Mouse (Mus musculus) mesoderm, embryonic 11.5 days (tissue): ENCODE measurements around the gene Ccdc12.

Experiments
- DNase-seq: peaks from one replicate; pipeline ENCODE4 v3.0.0-alpha.2; 2012; ENCODE audit warnings: low read depth, low spot score

The Ccdc12 gene

GRCm38 (mm10) chr9:110645219-110645618 lies 11.1 kb upstream of the Ccdc12 start:
- no peak for DNase-seq

DNA sequence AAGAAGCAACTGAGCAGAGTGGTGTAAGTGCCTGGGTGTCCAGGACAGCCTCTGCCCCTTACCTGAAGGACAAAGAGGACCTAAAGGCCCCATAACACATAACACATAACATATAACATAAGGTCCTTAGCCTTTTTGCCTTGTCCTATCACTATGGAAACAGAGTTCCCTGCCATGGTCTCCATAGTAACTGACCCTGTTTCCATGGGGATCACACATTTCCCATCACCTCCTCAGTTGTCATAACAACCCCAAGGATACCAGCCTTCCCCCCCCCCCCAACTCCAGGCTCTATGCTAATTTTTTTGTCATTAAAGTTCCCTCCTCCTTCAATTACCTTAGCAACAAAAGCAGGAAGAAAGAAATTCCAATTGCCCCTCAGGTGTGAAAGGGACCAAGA lies 6.5 kb upstream of the Ccdc12 start:
- peak; percentile 42 for DNase-seq

DNA sequence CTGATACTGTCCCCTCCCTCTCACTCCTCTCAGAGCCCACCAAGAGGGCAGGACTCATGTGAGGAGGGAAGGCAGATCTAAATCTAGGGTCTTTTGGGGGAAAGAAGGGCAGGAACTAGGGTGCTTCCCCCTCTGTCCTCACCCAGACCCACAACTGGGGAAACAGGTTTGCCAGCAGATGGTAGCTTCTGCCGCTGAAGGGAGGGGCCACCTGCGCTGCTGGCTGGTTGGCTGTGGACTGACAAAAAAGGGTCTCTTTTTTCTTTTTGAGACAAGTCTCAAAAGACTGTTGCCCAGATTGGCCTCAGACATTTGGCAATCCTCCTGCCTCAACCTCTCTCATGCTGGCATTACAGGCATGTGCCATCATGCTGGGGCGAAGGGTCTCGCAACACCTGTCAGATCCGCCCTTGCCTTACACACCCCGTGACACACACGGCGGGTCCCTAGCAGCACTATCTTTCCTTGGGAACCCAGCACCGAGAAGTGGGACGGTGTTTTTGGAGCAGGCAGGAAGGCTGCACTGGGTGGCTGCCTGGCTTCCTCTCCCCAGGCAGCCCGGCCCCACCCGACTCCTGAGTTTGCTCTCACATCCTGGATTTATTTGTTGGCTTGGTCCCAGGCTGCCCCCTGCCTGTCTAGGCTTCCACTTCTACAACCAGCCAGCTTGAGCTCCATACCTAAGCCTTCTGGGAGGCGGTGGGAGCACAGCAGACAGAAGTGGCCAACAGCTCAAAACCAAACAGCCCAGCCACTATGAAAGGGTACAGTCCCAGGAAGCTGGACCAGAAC lies 4.2 kb upstream of the Ccdc12 start:
- no peak for DNase-seq

DNA sequence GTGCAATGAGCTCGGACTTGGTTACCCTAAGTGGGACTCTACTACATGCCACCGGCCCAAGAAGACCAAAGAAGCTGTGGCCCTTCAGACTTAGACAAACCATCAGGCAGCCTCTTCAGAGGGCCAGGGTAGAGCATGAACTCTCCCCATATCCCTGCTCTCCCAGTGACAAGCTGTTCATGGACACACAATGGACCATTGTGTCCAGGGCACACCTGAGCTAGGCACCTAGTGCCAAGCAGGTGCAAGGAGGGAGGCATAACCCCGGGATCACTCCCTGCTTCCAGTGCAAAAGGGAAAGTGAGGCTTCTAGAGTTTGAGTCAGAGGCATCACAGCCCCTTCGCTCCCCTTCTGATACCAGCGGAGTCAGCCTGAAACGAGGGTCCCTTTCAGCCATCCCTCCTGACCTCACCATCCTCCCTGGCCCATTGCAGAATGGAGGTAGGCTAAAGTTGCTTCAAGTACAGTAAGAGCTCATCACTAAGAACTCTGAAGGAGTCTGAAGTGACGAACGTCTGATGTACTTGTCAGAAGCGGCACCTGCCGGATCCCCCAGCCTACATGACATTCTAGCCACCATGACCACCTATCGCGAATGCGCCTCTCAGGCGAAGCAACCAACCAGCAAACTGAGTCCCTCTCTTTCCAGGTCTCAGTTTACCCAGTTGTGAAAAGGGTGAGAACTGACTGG lies 3.2 kb upstream of the Ccdc12 start:
- DNase-seq = no peak

GRCm38 (mm10) chr9:110653655-110654461 lies 2.4 kb upstream of the Ccdc12 start, which contains the start of gene Nbeal2:
TSS of gene Nbeal2 (minus strand) at chr9:110654161.
- peak; percentile 90 for DNase-seq

- DNase-seq = no peak
These were observed 1.3 kb upstream of the Ccdc12 start for GRCm38 (mm10) chr9:110654726-110655650.

DNA sequence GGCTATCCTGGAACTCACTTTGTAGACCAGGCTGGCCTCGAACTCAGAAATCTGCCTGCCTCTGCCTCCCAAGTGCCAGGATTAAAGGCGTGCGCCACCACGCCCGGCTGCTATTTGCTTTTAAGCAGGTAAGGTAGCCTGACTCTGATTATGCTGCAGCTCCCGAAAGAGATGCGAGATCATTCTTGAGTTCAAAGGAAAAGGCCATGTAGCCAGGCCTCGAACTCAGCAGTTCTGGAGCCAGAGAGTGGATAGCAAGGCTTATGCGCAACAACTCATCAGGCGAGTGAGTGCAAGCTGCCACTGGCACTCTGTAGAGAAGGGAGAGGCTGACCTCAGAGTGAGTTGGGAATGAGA lies 674 bp upstream of the Ccdc12 start:
- DNase-seq = no peak

- no peak for DNase-seq
These were observed 1.3 kb downstream of the Ccdc12 start for GRCm38 (mm10) chr9:110657474-110658078.

GRCm38 (mm10) chr9:110659521-110659920 lies 3.2 kb downstream of the Ccdc12 start:
- DNase-seq = no peak

GRCm38 (mm10) chr9:110660208-110660607 lies 3.9 kb downstream of the Ccdc12 start:
- DNase-seq = no peak

- no peak for DNase-seq
These were observed 4.7 kb downstream of the Ccdc12 start for GRCm38 (mm10) chr9:110660856-110661612.

GRCm38 (mm10) chr9:110662844-110663243 lies 6.5 kb downstream of the Ccdc12 start:
- DNase-seq = no peak

GRCm38 (mm10) chr9:110665912-110666311 lies 9.6 kb downstream of the Ccdc12 start:
- DNase-seq = peak; percentile 34

DNA sequence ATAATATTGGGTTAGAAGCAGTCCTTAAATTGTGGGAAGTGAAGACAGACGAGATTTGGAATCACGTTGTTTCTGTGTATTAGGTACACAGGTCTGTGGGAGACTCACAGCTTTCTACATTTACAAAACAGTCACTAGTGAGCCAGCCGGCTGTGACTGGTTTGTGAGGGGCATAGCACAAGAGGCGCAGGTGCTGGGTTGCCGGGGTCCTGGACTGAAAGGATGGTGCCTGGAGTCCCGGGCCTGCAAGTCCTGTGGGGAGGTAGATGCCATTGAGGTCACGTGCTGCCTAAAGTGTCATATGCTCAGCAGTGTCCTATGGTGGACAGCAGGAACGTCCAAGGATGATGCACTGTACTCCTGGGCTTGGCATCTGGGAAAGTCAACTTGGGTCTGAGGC lies 10.1 kb downstream of the Ccdc12 start:
- DNase-seq = no peak

- no peak for DNase-seq
These were observed 11.0 kb downstream of the Ccdc12 start for GRCm38 (mm10) chr9:110667219-110667836.

- no peak for DNase-seq
These were observed 12.4 kb downstream of the Ccdc12 start for GRCm38 (mm10) chr9:110668601-110669293.

GRCm38 (mm10) chr9:110669785-110670184 lies 13.5 kb downstream of the Ccdc12 start:
- no peak for DNase-seq

DNA sequence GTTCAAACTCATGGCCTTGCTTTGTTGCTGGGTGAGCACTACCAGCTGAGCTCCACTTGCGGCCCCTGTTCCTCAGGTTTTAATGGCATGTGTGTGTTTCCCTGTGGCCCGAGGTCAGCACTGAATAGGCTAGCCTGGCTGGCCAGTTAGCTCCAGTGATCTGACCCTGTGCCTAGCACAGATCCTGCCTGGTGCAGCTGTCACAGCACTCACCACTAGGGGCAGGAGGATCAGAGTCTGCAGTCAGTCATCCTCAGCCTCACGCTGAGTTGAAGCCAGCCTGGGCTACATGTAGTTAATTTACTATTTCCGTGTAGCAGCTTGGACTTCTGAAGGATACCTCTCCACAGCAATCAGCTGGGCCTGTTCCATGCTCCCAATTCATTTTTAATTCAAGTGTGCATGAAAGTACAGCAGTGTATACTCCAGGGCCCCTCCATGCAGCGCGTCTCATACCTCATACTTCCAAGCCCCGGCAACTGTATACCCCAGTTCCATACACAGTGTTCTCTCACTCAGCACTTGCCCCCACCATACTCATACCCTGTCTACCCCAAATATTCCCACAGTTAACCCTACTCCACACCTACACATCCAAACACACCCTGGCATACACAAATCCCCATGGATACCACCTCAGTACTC lies 16.3 kb downstream of the Ccdc12 start:
- DNase-seq = peak; percentile 40
